ENCODE assay signal across 8 mouse cellular contexts in the genomic region with DNA sequence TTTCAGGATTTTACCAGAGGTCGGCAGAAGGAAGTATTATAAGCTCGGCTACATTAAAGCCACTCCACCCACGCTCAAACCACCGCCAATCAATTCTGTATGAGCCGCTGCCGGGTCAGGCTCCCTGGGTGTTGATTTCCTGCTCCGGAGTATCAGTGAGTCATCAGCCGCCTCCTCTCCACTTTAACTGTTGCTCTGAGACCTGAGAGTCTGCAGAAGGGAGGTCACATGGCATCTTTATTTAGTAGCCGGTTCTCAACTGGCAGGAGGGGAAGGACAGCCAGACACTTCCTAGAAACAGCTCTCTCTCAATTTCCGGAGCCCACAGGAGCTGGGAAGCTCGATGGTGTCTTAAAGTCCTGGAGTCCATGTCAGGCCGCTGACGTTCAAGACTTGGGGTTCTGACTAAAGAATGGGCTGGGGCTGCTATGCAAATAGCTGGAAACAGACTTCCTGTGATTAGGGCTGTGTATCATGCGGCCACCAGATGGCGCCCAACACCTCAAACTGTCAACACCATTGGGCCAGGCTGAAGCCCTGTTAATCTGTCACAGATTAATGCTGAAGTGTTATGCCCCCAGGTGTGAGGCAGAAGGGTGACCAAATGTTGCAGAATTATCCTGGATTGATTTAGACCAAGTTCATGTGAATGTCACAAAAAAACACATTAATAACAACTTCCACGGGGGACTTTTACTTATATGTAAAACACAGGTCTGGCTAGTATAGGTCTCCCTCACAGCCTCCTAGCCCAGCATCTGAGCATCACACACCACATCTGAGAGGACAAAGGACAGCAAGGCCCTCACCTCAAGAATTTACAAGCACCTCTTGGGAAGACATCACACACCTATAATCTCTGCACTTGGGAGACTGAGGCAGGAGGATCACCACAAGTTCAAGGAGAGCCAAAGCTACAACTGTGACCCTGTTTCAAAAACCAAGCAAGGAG.
DNase-seq lines count a peak whose midpoint lies in the region; ATAC-seq and TF ChIP-seq lines count a peak whose summit lies in the region.

No protein-coding gene starts in this region.

- TF ChIP-seq EP300 in lung, postnatal 0 days (IDR thresholded peaks at IDR 0.05): no peak

- H3K27me3 ChIP-seq in hindbrain, embryonic 10.5 days (ENCODE audit: insufficient read depth, poor library complexity, severe bottlenecking): peaks cover 7% of the 10 kb centered on the region
- H3K27me3 ChIP-seq in lung, postnatal 0 days (replicated peaks; ENCODE audit: insufficient read depth, low read length): no peaks in the 10 kb centered on the region

- peak; percentile 90 for DNase-seq in MN1 (ENCODE audit: low spot score)
- peak; percentile 87 for DNase-seq in cerebellum, adult 8-10 months
- DNase-seq in hindbrain, embryonic 10.5 days (ENCODE audit: low spot score): peak; percentile 86
- DNase-seq in layer of hippocampus, adult 9-11 months: peak; percentile 80
- DNase-seq in lung, postnatal 0 days (ENCODE audit: low spot score): peak; percentile 93
- peak; percentile 58 for DNase-seq in ovary, postnatal 14 days (ENCODE audit: low spot score)
- DNase-seq in thymus, postnatal 14 days: peak; percentile 79

- H3K36me3 ChIP-seq in hindbrain, embryonic 10.5 days: no peaks in the 10 kb centered on the region
- H3K36me3 ChIP-seq in lung, postnatal 0 days (ENCODE audit: insufficient read depth, low read length): no peaks in the 10 kb centered on the region

- 0 out of 2 replicates have a peak overlapping the region, but pooled peaks have one; percentile 16 for H3K9ac ChIP-seq in lung, postnatal 0 days (replicated peaks; ENCODE audit: low read depth)

- TF ChIP-seq CTCF in lung, postnatal 0 days (IDR thresholded peaks at IDR 0.05): peak; percentile 94

- no peaks in the 10 kb centered on the region for H3K9me3 ChIP-seq in hindbrain, embryonic 10.5 days
- no peaks in the 10 kb centered on the region for H3K9me3 ChIP-seq in lung, postnatal 0 days (ENCODE audit: low read length)

- peak overlapping the region; percentile 69; the same call in 1 of the 2 replicates for H3K27ac ChIP-seq in hindbrain, embryonic 10.5 days
- peak overlapping the region; percentile 59 for H3K27ac ChIP-seq in lung, postnatal 0 days (ENCODE audit: low read length)

- H3K4me2 ChIP-seq in lung, postnatal 0 days (replicated peaks; ENCODE audit: low read depth, low read length): peak overlapping the region; percentile 49

- H3K4me3 ChIP-seq in hindbrain, embryonic 10.5 days: peak overlapping the region; percentile 41
- H3K4me3 ChIP-seq in lung, postnatal 0 days (ENCODE audit: low read depth, low read length): peak overlapping the region; percentile 19; the same call in 1 of the 2 replicates

- peaks cover 24% of the 10 kb centered on the region for H3K4me1 ChIP-seq in hindbrain, embryonic 10.5 days (replicated peaks)
- H3K4me1 ChIP-seq in lung, postnatal 0 days (ENCODE audit: insufficient read depth, low read depth, low read length): no peaks in the 10 kb centered on the region

- ATAC-seq in frontal cortex, adult (ENCODE audit: low TSS enrichment): peak; percentile 90
- peak; percentile 94 for ATAC-seq in lung, postnatal 0 days

- WGBS in hindbrain, embryonic 10.5 days: 20% methylated on average over 16 of the region's 16 CpGs
- 7% methylated on average over 16 of the region's 16 CpGs for WGBS in lung, postnatal 0 days

Comparison
In these comparisons a context has a peak if more than half of its experiments do, and no peak if none do; other contexts are left out.
1. Peak in every context shown above with its lines: DNase-seq, ATAC-seq, H3K4me3 ChIP-seq and H3K27ac ChIP-seq.